Mouse (Mus musculus) adrenal gland (tissue): ENCODE measurements around the gene Dcaf1.

Source experiments
- intact Hi-C: fragments of 180-260 bp; cut with DNase I; formaldehyde crosslinking; loops from one replicate; pipeline ENCODE4 v1.15.1; 2025

Gene Dcaf1

GRCm38 (mm10) chr9:106874216-106874615 is 52.5 kb downstream of the Dcaf1 start:
- intact Hi-C loops: no loop called here

DNA sequence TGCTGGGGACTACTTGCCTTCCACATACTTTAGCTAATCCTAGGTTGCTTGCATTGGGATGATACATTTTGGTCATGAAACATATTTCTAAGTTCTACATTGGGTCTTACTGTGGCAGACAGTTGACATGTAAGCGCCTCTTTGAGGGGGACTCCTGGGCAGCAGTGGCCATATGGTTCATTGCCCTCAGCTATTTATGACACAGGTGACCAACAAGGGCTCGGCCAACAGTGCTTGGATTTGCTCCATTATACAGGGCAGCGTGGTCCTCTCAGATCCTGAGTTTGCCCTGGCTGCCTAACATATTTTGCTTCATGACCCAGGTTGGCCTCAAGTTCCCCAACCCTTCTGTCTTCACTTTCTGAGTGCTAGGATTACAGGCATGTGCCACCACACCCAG is 55.0 kb downstream of the Dcaf1 start:
- intact Hi-C loops: no loop called here

DNA sequence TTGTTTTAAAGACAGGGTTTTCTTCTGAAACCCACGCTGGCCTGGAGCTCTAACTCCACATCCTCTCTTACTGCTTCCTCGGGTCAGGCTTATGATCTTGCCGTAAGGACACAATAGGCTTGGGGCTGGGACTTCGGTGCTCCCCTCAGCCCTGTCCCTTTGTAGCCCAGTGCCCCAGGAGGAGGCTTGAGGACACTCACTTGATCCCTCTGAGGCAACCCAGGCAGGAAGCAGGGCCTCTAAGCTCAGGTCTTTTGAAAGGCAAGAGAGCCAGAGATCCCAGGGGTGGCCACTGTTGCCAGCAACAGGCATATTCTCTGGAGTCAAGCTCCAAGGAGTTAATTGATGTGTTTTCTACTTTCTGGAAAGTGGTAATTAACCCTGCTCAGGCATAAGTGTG is 57.8 kb downstream of the Dcaf1 start:
- intact Hi-C loops: no loop called here

- intact Hi-C loops: no loop called here
Observed at GRCm38 (mm10) chr9:106881071-106881755, 59.5 kb downstream of the Dcaf1 start.

DNA sequence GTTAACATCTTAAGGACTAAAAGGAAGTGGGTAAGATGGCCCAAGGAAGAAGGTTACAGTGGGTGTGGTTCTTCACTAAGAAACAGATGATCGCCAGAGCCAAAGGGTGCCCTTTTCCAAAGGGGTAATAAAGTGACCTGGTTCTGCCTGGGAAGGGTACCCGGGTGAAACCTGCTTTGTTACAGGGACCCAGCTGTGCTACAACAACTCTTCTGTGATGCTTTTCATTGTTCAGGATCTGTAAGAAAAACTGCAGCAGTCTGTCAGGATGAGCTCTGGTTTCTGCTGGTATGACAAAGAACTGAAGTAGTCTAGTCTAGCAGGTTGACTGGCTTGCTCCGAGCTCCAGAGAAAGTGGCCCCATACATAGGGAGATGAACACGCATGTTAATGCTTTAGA is 60.5 kb downstream of the Dcaf1 start:
- intact Hi-C loops: no loop called here

DNA sequence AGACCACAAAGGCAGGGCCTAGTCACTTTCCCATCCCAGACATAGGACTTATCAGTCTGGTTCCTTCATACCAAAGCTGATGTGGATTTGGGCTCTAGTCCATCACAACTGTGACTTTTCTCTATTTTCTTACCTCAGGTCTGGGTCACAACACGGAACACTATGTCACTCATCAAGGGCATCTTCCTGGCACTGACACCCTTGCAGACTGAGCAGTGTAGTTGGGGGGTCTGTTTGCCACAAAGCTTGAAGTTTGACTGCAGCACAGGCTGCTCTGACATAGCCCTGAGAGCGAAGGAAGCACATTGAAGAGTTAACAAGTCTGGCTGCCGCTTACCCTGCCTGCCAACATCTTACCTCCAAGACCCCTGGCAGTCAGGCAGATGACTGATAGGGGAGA is 61.4 kb downstream of the Dcaf1 start:
- intact Hi-C loops: no loop called here

DNA sequence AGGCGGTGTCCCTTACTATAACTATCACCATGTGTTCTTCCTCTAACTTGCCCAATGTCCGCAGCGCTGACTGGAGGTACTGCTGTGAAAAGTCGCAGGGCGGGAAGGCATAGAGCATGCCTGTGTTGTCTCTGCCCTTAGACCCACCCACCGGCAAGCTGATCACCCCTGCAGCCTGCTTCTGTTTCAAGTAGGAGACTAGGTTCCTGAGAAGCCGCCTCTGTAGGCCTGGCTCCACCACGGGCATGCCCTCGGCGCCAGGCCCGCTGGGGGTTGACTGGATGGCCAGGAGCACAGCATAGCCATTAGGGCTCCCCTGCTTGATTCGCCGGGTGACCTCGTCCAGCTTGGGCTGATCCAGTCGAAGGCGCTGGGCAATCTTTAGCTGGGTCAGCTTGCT is 62.6 kb downstream of the Dcaf1 start:
- intact Hi-C loops: no loop called here

- intact Hi-C loops: loop anchor here (5.0 kb wide), 1 partner anchor 208 kb away; no protein-coding TSS in a partner anchor
Observed at GRCm38 (mm10) chr9:106884996-106885900, 63.6 kb downstream of the Dcaf1 start.

DNA sequence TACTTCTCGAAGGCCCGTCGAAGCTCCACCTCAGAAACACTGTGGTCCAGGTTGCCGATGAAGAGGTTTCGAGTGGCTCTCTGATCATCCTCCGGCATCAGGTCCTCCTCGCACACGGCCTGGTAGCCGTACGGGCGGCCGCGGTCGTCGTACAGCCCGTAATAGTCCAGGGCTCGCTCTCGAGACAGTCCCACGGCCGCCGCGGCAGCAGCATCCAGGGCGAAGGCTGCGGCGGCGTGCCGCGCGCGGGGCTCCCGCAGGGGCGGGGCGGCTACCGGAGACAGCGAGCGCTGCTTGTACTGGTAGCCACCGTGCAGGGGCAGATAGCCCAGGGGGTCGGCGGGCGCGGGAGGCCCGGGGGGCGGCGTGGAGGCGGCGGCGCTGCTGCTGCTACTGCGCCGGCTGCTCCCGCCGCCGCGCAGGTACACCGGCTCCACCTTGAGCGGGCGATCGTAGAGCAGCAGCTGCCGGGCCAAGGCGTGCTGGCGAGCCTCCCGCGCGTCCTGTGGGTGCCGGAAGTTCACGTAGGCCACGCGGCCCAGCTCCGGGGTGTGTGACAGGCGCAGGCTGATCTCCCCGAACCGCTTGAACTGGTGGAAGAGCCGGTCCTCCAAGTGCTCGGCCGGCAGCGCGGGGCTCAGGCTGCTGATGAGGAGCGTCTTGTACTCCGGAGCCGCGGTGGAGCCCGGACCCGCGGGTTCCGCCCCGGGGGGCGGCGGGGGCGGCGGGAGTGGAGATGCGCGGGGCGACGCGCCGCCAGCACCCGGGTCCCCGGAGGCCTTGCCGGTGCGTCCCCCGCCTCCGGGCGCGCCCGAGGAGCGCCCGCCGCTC is 64.4 kb downstream of the Dcaf1 start:
- intact Hi-C loops: loop anchor here (2.0 to 5.0 kb wide), 2 partner anchors 63 to 209 kb away; no protein-coding TSS in a partner anchor

DNA sequence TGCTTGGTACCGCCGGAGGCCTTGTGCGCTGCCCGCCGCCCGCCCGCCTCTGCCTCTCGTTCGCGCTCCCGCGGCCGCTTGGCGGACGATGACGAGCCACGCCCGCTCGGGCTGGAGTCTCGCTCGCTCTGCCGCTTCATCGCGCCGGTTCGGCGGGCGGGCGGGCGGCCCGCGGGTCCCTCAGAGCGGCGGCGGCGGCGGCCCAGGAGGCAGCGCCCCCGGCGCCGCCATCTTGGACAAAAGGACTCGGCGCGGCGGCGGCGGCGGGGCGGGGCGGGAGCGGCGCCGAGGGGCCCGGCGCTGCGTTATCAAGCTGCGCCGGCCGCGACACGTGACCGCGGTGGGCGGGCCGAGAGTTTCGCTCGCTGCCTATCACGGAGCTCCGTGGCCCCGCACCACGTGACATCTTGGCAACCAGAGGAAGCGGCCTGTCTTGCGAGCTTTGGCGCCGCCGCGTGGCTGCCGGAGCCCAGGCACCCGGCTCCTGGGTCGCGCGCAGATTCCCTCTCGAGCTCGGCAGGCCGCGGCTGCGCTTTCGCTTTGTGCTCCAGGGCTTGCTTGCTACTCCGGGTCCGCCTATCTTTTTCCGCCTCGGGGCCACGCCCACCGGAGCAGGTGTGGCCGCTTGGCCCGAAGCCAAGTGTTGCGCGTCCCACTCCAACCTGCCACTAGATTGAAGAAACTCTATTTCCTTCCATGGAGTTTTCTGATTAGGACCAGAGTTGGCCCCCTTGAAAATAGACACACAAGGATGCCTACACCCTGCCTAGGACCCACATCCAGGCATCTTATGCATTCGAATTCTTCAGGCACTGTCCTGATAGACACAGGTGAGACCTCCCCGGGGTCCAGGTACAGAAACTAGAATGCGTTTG is 65.4 kb downstream of the Dcaf1 start, which contains the start of gene Rbm15b:
TSS of gene Rbm15b (minus strand) at position 601 of the 875 bp plus-strand sequence.
- intact Hi-C loops: loop anchor here (2.0 to 5.0 kb wide), 2 partner anchors 64 to 210 kb away; no protein-coding TSS in a partner anchor

GRCm38 (mm10) chr9:106888346-106888745 is 66.7 kb downstream of the Dcaf1 start:
- intact Hi-C loops: loop anchor here (5.0 kb wide), 1 partner anchor 211 kb away; no protein-coding TSS in a partner anchor

DNA sequence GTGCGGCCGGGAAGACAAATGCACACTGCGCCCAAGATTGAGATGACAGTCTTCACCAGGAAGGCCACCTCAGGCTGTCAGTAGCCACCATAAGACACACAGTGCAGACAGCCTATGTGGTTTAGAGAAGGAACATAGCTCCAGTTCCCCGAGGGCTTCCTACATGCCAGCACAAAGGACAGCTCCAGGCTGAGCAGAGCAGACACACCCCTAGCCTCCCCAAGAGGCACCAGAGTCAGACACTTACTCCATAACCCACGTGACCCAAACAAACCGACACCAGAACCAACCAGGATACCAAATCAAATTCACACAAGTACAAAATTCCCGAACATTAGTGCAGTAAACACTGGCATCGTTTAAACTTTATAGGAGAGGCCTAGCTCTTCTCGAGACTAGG is 67.6 kb downstream of the Dcaf1 start:
- intact Hi-C loops: loop anchor here (5.0 kb wide), 1 partner anchor 212 kb away; no protein-coding TSS in a partner anchor

DNA sequence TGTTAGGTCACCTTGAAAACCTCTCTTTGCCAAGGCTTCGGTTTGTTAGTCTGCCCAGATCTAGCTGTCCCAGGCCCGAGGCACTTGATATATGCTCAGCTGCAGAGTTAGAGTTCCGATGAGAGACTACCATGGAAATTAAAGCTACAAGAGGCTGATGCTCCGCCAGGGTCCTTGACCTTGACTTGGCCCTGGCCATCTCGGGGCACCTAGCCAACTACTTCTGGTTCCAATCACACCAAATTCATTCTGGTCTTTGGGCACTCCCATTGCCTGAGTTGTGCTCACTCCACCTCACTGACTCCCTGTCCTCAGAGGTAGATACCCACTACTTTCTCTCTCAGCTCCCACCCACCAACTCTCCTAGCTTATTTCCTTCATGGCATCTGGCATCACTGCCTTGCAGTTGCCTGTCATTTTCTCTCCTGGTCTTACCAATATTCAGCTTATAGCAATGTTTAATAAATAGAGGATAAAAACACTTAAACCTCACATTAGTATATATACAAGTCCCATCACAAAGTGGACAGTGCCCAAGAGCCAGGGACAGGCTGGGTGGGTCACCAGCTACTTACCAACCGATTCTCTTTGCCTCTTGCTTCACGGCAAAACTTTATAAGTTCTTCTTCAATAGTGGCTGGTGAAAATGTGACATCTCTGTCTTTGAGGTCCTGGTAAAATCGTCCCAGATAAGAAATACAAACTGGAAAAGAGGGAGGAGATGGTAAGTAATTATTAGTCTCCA is 69.0 kb downstream of the Dcaf1 start:
- intact Hi-C loops: no loop called here

GRCm38 (mm10) chr9:106891341-106891741 is 69.7 kb downstream of the Dcaf1 start:
- intact Hi-C loops: no loop called here

DNA sequence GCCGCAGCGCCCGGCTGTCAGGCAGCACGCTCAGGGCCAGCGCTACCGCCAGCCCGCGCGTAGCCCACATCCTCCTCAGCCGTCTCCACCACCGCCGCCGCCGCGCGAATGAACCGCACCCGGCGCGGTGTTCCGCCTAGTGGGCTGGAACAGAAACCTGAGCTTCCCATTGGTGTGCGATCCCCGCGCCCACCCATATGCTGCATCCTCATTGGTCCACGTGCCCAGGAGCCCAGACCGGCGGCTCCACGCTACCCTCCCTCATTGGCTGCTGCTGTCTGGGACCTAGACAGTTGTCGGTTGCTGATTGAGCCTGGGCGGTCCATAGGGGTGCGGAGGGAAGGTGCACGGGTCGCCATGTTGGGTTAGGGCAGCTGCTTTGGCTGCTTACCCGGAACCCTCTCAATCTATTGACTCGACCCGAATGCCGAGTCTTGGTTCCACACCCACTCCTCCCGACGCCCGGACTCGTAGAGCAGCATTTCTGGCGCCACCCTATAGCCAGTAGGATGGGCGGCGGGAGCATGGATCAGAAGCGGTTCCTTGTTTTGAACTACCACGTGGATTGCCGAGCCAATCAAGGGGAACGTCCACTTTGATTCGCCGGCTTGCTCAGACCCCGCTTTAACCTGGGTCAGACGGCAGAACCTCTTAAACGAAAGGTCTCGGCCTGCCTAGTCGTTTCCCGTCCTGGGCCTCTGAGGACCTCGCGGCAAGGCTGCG is 70.3 kb downstream of the Dcaf1 start, which contains the start of gene Manf:
TSS of gene Manf (minus strand) at position 151 of the 723 bp plus-strand sequence.
- intact Hi-C loops: no loop called here

- intact Hi-C loops: no loop called here
Observed at GRCm38 (mm10) chr9:106892552-106892875, 70.8 kb downstream of the Dcaf1 start.

GRCm38 (mm10) chr9:106893327-106893726 is 71.7 kb downstream of the Dcaf1 start:
- intact Hi-C loops: no loop called here

- intact Hi-C loops: no loop called here
Observed at GRCm38 (mm10) chr9:106898901-106899300, 77.2 kb downstream of the Dcaf1 start.

GRCm38 (mm10) chr9:106901596-106901995 is 79.9 kb downstream of the Dcaf1 start:
- intact Hi-C loops: loop anchor here (10.0 kb wide), 2 partner anchors 333 to 453 kb away; partner anchors contain the start of gene Dock3
